Mouse (Mus musculus) embryonic facial prominence, embryonic 13.5 days (tissue): ENCODE measurements at regions not wholly inside any gene's neighbourhood (a gene's known extent, or its start where the extent isn't known, plus 50 kb on each side); places are given as distances from the start of the nearest gene placed in this dataset.

Experiments used
- ATAC-seq: fragments of 200-750 bp; cut with Nextera tagmentation; 2 replicates; pipeline ENCODE4 v1.8.0; 2017; ENCODE audit warnings: low read depth; ENCODE audit not compliant: insufficient number of reproducible peaks, insufficient read depth, low FRiP score, low TSS enrichment
- H3K27ac ChIP-seq: fragments of 300-500 bp; sonication (generic); 2 replicates; pipeline ENCODE4 v1.5.1; 2015; ENCODE audit warnings: moderate library complexity, mild to moderate bottlenecking, inconsistent platforms
- H3K27me3 ChIP-seq: fragments of 300-500 bp; sonication (generic); 2 replicates; pipeline ENCODE4 v1.6.1; 2015; ENCODE audit warnings: mild to moderate bottlenecking, inconsistent platforms
- H3K36me3 ChIP-seq: fragments of 300-500 bp; sonication (generic); 2 replicates; pipeline ENCODE4 v1.6.1; 2015; ENCODE audit warnings: mild to moderate bottlenecking, inconsistent platforms
- H3K4me1 ChIP-seq: fragments of 300-500 bp; sonication (generic); 2 replicates; pipeline ENCODE4 v1.6.1; 2015; ENCODE audit warnings: inconsistent platforms
- H3K4me2 ChIP-seq: fragments of 300-500 bp; sonication (generic); 2 replicates; pipeline ENCODE4 v1.6.1; 2015; ENCODE audit warnings: moderate library complexity, mild to moderate bottlenecking, inconsistent platforms
- H3K4me3 ChIP-seq: fragments of 300-500 bp; sonication (generic); 2 replicates; pipeline ENCODE4 v1.5.1; 2015; ENCODE audit warnings: mild to moderate bottlenecking, inconsistent platforms
- H3K9ac ChIP-seq: fragments of 300-500 bp; sonication (generic); 2 replicates; pipeline ENCODE4 v1.6.1; 2015; ENCODE audit warnings: mild to moderate bottlenecking, inconsistent platforms
- H3K9me3 ChIP-seq: fragments of 300-500 bp; sonication (generic); 2 replicates; pipeline ENCODE4 v1.6.1; 2016; ENCODE audit warnings: inconsistent platforms
- WGBS: fragments of 180-500 bp; shearing (Covaris S2); methylation state at CpG from one replicate; pipeline ENCODE4 v1.1.7; 2015; ENCODE audit warnings: mixed read lengths; 5-methylcytosine and 5-hydroxymethylcytosine counted together

- Histone ChIP-seq H3K27ac (no peak overlapping the region), H3K4me2 (peak overlapping the region; percentile 55), H3K36me3 (no peaks in the 10 kb centered on the region), H3K27me3 (0 out of 2 replicates have a peak, but pooled peaks cover 4% of the 10 kb centered on the region), H3K4me1 (peaks cover 10% of the 10 kb centered on the region), H3K9ac (peak overlapping the region; percentile 32; the same call in 1 of the 2 replicates), H3K4me3 (peak overlapping the region; percentile 23), H3K9me3 (peaks cover 5% of the 10 kb centered on the region; the same call in 1 of the 2 replicates)
- WGBS, result 11% methylated on average over 22 of the region's 22 CpGs
- no peak for ATAC-seq
Observed at GRCm38 (mm10) chr4:32074399-32075296, 110.8 kb downstream of the Map3k7 start.

DNA sequence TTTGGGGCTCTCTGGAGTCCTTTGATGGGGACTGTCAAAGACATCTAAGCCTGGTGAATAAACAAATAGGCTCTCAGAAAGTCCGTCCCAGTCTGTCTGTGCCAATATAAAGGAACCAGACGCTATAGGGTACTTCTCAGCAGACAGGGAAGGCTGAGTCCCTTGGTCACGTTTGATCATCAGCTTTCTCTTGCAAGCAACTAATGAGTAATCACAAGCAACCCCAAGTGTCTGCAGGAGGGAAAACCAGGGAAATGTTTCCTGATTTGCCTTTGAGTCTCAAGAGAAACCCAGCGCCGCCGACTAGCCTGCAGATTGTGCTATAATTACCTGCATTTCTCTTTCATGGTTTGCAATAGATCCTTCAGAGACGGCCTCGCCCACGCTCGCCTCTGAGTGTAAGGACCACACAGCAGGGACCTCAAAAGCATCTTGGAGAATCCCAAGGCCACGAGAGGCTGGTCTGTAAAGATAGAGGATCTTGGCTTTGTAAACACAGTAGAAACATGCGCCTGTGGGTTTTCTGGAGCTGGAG is 112.6 kb downstream of the Map3k7 start:
- no peaks in the 10 kb centered on the region for H3K36me3 ChIP-seq
- H3K27ac ChIP-seq, result no peak overlapping the region
- H3K4me1 ChIP-seq, result peaks cover 10% of the 10 kb centered on the region
- 0 out of 2 replicates have a peak, but pooled peaks cover 4% of the 10 kb centered on the region for H3K27me3 ChIP-seq
- no peak overlapping the region for H3K4me3 ChIP-seq
- H3K9ac ChIP-seq, result no peak overlapping the region
- no peak overlapping the region for H3K4me2 ChIP-seq
- WGBS, result 59% methylated on average over 12 of the region's 12 CpGs
- H3K9me3 ChIP-seq, result no peaks in the 10 kb centered on the region
- no peak for ATAC-seq

- Histone ChIP-seq H3K36me3 (no peaks in the 10 kb centered on the region), H3K4me1 (no peaks in the 10 kb centered on the region), H3K4me3 (no peak overlapping the region), H3K9me3 (no peaks in the 10 kb centered on the region), H3K9ac (no peak overlapping the region), H3K27me3 (no peaks in the 10 kb centered on the region), H3K4me2 (no peak overlapping the region), H3K27ac (no peak overlapping the region)
- no peak for ATAC-seq
- 27% methylated on average over 8 of the region's 8 CpGs for WGBS
Observed at GRCm38 (mm10) chr4:32083456-32083855, 119.6 kb downstream of the Map3k7 start.

DNA sequence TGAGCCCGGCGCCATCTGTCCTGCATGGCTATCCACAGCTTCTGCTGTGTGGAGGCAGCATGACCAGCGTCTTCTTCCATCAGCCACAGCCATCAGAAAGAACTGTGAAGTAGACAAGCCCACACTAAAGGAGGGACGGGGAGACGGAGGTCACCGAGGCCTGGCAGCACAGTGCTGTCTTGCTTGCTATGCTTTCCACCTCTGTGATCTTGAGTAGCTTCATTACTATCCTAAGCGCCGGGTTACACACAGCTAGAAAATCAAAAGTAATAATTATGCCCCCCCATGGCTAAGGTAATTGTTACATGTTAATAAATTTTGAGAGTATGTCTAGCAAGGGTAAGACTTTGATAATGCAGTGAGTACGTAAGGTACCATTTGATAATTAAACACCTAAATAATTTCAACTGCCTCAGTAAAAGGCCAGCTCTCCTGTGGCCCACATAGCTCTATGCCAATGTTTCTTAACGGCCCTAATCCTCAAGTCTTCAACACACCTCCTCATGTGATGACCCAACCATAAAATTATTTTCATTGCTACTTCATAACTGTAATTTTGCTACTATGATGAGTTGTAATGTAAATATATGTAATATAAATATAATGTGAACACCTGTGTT is 120.5 kb downstream of the Map3k7 start:
- H3K36me3 ChIP-seq, result no peaks in the 10 kb centered on the region
- H3K27me3 ChIP-seq, result no peaks in the 10 kb centered on the region
- H3K4me1 ChIP-seq, result no peaks in the 10 kb centered on the region
- no peak for ATAC-seq
- no peak overlapping the region for H3K9ac ChIP-seq
- no peak overlapping the region for H3K4me3 ChIP-seq
- H3K27ac ChIP-seq, result no peak overlapping the region
- no peak overlapping the region for H3K4me2 ChIP-seq
- H3K9me3 ChIP-seq, result no peaks in the 10 kb centered on the region
- 92% methylated on average over 10 of the region's 10 CpGs for WGBS

DNA sequence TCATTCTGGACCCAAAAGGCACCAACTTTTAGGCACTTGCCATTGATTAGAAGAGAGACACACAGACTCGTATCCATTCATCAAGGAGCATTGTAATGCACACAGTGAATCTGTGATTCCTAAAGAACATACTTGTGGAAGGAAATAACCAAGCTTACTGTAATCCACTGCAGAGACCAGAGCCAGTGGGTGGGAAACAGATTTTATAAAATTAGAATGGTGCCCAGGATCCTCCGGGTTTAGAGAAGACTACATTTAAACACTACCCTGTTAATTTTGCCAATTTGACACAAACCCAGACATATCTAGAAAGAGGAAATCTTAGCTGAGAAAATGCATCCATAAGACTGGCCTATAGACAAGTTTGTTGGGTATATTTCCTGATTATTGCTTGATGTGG is 121.1 kb downstream of the Map3k7 start:
- no peaks in the 10 kb centered on the region for H3K36me3 ChIP-seq
- WGBS, result 92% methylated on average over 2 of the region's 2 CpGs
- no peaks in the 10 kb centered on the region for H3K9me3 ChIP-seq
- H3K4me3 ChIP-seq, result no peak overlapping the region
- H3K9ac ChIP-seq, result no peak overlapping the region
- H3K27ac ChIP-seq, result no peak overlapping the region
- H3K4me1 ChIP-seq, result no peaks in the 10 kb centered on the region
- H3K27me3 ChIP-seq, result no peaks in the 10 kb centered on the region
- H3K4me2 ChIP-seq, result no peak overlapping the region
- ATAC-seq, result no peak

- WGBS, result 84% methylated on average over 10 of the region's 10 CpGs
- Histone ChIP-seq H3K4me2 (no peak overlapping the region), H3K9me3 (no peaks in the 10 kb centered on the region), H3K27me3 (no peaks in the 10 kb centered on the region), H3K36me3 (no peaks in the 10 kb centered on the region), H3K4me3 (no peak overlapping the region), H3K9ac (no peak overlapping the region), H3K4me1 (no peaks in the 10 kb centered on the region), H3K27ac (no peak overlapping the region)
- no peak for ATAC-seq
Observed at GRCm38 (mm10) chr4:32091086-32091485, 127.2 kb downstream of the Map3k7 start.

DNA sequence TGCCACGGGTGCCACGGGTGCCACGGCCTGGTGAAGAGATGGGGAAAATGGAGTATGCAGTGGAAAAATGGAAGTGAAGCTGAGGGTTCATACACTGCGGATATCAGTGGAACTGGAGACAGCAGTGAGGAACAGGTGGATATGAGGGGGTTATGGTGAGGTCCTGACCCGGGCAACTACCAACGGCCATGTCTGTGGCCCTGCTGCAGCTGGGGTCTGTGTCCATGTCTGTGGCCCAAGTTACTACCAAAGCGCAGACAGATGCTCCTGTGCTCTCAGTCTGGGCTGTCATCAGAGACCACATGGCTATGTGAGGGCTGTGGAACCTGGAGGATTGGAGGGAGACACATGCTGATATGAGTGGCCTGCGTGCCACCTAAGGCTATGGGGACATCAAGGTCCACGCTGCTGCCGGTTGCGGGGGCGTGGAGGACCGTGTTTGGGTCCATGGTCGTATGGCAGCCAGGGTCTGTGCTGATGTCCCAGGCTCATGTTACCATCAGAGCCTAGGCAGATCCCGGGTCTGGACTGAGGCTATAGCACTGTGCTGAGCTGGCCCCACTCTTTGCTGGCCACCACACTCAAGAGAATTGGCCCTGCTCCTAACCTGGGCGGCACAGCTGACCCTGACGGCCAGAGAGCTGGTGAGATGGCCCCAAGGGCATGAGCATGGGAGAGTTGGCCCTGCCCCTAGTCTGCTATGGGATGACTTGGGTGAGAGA is 128.6 kb downstream of the Map3k7 start:
- Histone ChIP-seq H3K36me3 (no peaks in the 10 kb centered on the region), H3K9me3 (no peaks in the 10 kb centered on the region), H3K27ac (no peak overlapping the region), H3K4me3 (no peak overlapping the region), H3K9ac (no peak overlapping the region), H3K4me1 (no peaks in the 10 kb centered on the region), H3K4me2 (no peak overlapping the region), H3K27me3 (no peaks in the 10 kb centered on the region)
- WGBS, result 89% methylated on average over 17 of the region's 17 CpGs
- 0 out of 2 replicates have a peak, but pooled peaks have one; percentile 32 for ATAC-seq

GRCm38 (mm10) chr4:32098233-32098632 is 134.3 kb downstream of the Map3k7 start:
- no peak overlapping the region for H3K4me3 ChIP-seq
- 38% methylated on average over 9 of the region's 9 CpGs for WGBS
- H3K9ac ChIP-seq, result no peak overlapping the region
- H3K9me3 ChIP-seq, result no peaks in the 10 kb centered on the region
- no peaks in the 10 kb centered on the region for H3K36me3 ChIP-seq
- no peaks in the 10 kb centered on the region for H3K4me1 ChIP-seq
- H3K27ac ChIP-seq, result no peak overlapping the region
- ATAC-seq, result no peak
- H3K27me3 ChIP-seq, result no peaks in the 10 kb centered on the region
- no peak overlapping the region for H3K4me2 ChIP-seq

GRCm38 (mm10) chr4:32101002-32101401 is 137.1 kb downstream of the Map3k7 start:
- Histone ChIP-seq H3K36me3 (no peaks in the 10 kb centered on the region), H3K9me3 (no peaks in the 10 kb centered on the region), H3K4me1 (no peaks in the 10 kb centered on the region), H3K4me2 (no peak overlapping the region), H3K27me3 (no peaks in the 10 kb centered on the region), H3K9ac (no peak overlapping the region), H3K4me3 (no peak overlapping the region), H3K27ac (no peak overlapping the region)
- WGBS, result 60% methylated on average over 5 of the region's 5 CpGs
- no peak for ATAC-seq

GRCm38 (mm10) chr4:32106664-32107171 is 131.9 kb upstream of the Bach2 start:
- Histone ChIP-seq H3K9ac (no peak overlapping the region), H3K9me3 (no peaks in the 10 kb centered on the region), H3K4me2 (no peak overlapping the region), H3K27ac (no peak overlapping the region), H3K4me1 (0 out of 2 replicates have a peak, but pooled peaks cover 5% of the 10 kb centered on the region), H3K36me3 (no peaks in the 10 kb centered on the region), H3K27me3 (no peaks in the 10 kb centered on the region), H3K4me3 (no peak overlapping the region)
- peak; percentile 56; the same call in 1 of the 2 replicates for ATAC-seq
- WGBS, result 21% methylated on average over 5 of the region's 5 CpGs

GRCm38 (mm10) chr4:32122320-32122719 is 116.3 kb upstream of the Bach2 start:
- H3K4me1 ChIP-seq, result no peaks in the 10 kb centered on the region
- ATAC-seq, result no peak
- no peak overlapping the region for H3K27ac ChIP-seq
- no peak overlapping the region for H3K4me3 ChIP-seq
- H3K9me3 ChIP-seq, result no peaks in the 10 kb centered on the region
- H3K36me3 ChIP-seq, result no peaks in the 10 kb centered on the region
- no peaks in the 10 kb centered on the region for H3K27me3 ChIP-seq
- no peak overlapping the region for H3K9ac ChIP-seq
- 86% methylated on average over 6 of the region's 6 CpGs for WGBS
- H3K4me2 ChIP-seq, result no peak overlapping the region
